Mouse (Mus musculus) frontal cortex, adult 2 months (tissue): ENCODE data around the gene Bag1. TPM values are rescaled to one million over a fixed set of nuclear protein-coding genes. Genes with fewer than 3 reads are reported as not detected.
"Not testable (repeated sequence)": the region's sequence is repeated elsewhere in the genome, so short reads cannot be mapped to it uniquely, and the experiment has no call there.

Experiments
- DNase-seq, 2 experiments: peaks; one replicate each; pipeline ENCODE4 v3.0.0; 2022; ENCODE audit warnings: low spot score in 1 of 2; ENCODE audit errors: extremely low spot score in 1 of 2
- polyA plus RNA-seq: library from polyadenylated mRNA; depleted of rRNA; stranded (reverse); fragments of >200 nt; gene quantifications from 2 replicates; pipeline ENCODE4 v1.2.3, GENCODE M21; 2012

The Bag1 gene
- polyA plus RNA-seq, 1 experiment: 177 TPM

- DNase-seq: peak; percentile 40 to 58
Measured at GRCm38 (mm10) chr4:40936175-40936839, 11.8 kb downstream of the Bag1 start.

DNA sequence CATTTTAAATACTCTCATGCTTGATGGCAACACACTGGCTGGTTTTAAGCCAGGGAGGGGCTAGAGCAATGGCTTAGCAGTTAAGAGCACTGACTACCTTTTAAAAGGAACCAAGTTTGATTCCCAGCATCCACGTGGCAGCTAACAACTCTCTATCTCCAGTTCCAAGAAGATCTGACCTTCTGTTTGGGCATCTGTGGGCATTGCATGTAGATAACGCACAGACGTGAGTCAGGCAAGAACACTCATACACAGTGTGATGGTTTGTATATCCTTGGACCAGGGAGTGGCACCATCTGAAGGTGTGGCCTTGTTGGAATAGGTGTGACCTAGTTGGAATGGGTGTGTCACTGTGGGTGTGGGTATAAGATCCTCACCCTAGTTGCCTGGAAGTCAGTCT lies 13.7 kb downstream of the Bag1 start:
- DNase-seq: not testable (repeated sequence)

DNA sequence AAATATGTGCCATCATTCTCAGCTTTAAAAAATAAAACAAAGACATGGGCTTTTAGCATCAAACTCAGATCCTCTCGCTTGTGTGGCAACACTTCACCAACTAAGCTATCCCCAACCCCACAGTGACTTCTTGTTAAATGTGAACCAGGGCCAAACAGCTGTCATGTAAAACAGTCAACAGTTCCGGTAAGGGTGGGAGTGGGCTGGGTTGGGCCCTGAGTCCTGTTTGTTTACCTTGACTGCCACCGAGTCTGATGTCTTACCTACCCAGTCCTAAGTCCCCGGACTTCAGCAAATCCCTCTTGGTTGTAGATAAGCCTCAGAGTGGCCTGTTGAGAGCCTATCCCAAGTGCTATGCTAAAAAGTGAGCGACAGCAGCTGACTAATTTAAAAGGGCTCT lies 14.4 kb downstream of the Bag1 start:
- no peak for DNase-seq

GRCm38 (mm10) chr4:40929046-40929445 lies 19.0 kb downstream of the Bag1 start:
- no peak for DNase-seq

GRCm38 (mm10) chr4:40925568-40925967 lies 22.5 kb downstream of the Bag1 start:
- no peak for DNase-seq

- no peak for DNase-seq
Measured at GRCm38 (mm10) chr4:40923087-40923651, 24.9 kb downstream of the Bag1 start.

DNA sequence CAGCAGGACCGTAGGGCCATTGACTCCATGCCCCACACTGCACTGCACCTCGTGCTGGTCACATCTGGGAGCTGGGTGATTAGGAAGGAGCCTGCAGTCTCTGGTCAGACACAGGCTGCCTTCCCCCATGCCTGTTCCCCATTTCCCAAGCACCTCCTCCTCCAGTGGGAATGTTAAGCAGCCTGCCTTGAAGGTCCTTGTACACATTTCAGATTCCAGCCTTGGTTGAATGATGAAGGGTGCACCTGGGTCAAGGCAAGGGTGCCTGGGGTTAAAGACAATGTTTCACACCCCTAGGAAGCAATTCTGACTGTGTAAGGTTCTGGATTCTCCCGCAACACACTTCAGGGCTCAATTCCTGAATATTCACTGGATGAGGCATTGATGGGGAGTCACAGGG lies 26.8 kb downstream of the Bag1 start:
- DNase-seq: no peak

DNA sequence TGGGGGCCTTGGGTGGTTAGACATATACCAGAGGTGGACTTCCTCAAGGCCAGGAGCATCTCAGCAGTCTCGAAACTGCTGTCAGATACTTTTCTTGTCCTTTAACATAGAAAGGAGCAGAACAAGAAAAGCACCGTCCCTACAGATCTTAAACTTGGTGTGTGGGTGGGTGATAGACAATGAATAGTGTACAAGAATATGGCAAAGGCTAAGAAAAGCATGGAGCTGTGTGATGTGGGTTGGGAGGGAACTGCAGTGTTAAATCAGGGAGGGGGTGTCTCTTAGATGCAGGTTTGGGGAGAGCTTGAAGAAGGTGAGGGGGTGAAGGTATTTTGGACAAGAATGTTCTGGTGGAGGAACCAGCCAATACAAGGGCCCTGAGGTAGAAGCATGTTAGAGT lies 27.5 kb downstream of the Bag1 start:
- DNase-seq: peak; percentile 66 to 74

DNA sequence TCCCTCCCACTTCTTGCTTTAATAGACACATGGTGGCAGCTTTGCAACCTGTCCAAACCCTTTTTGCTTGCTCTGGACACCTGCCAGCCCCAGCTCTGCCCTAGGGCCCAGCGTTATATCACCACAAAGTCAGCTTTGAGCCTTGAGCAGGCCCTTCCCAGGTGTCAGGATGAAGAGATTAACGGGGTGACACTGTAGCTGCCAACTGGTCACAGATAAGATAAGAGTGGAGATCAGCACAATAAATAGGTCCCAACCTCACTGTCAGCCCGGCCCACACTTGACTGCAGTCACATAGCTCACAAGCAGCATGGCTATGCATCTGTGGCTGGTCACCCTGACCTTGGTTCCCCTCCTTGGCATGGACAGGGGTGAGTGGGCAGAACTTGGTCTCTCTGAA lies 28.3 kb downstream of the Bag1 start, which contains the start of gene Spink4:
Gene Spink4, plus strand, starts transcription at position 268 of the 400 bp plus-strand sequence.
- DNase-seq: no peak

GRCm38 (mm10) chr4:40916592-40917155 lies 31.4 kb downstream of the Bag1 start:
- no peak for DNase-seq

- DNase-seq: no peak
Measured at GRCm38 (mm10) chr4:40915947-40916346, 32.1 kb downstream of the Bag1 start.

DNA sequence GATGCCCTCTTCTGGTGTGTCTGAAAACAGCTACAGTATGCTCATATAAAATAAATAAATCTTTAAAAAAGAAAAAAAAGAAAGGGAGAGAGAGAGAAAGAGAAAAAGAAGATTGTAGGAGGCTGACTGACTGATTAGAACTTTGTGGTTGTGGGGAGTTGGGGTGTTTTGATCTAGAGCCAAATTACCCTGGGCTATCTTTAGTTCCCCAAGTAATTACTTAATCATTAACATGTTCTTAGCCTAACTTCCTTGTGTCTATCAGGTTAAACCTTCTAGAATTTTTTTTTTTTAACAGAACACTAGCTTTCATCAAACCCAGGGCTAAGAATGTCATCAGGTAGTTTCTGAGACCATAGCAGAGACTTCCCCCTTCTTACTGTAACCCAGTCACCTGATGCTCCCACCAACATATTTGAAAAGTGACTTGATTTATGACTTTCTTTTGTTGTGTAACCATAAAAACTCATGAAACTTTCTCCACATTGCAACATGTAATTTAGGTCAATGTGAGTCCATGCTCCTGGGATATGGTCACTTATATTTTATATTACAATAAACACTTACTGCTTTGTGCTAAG lies 33.7 kb downstream of the Bag1 start:
- DNase-seq: no peak

DNA sequence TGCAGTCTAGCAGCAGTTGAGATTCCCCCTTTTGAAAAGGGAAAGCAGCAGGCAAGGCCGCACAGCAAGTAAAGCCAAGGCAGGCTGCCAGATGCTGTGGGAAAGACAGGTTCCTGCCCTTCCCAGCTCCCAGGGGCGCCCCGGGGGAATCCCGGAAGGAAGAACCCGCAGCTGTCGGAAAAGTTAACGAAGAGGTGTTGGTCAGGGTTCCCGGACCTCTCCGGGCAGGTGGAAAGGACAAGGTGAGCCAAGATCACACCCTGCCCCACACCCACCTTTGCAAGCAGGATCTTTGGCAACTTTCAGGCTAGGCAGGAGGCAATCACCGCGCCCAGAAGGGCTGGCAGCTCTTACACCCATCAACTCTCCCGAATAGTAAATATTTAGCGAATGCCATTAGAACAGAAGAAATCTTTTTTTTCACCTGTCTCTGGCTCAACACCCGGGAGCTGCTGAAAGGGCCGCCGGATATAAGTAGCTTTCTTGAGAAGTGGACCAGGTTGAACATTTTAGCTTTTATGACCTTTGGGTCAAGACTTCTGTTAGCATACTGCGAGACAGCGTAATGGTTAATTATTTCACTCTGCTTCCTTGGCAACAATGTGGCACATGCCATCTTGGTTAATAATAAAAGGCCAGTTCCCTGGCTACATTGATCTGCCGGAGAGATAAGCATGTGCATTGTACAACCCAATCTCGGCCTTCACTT lies 39.7 kb downstream of the Bag1 start:
- DNase-seq: no peak

DNA sequence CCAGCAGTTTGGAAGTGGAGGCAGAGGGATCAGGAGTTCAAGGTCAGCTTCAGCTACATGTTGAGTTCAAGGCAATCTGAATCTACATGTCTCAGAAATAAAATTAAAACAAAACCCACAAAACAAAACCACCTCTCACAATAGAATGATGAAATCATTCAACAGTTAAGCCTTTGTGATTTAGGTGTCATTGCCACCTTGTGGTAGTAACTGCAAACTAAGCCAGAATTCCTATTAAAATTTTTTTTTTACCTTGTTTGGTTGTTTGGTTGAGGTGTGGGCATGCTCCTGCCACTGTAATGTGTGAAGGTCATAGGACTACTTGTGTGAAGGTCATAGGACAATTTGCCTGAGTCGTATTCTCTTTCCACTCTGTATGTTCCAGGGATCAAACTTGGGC lies 41.8 kb downstream of the Bag1 start:
- peak in 1 of 2 experiments; percentile 53 for DNase-seq

- no peak for DNase-seq
Measured at GRCm38 (mm10) chr4:40900612-40901011, 47.5 kb downstream of the Bag1 start.

DNA sequence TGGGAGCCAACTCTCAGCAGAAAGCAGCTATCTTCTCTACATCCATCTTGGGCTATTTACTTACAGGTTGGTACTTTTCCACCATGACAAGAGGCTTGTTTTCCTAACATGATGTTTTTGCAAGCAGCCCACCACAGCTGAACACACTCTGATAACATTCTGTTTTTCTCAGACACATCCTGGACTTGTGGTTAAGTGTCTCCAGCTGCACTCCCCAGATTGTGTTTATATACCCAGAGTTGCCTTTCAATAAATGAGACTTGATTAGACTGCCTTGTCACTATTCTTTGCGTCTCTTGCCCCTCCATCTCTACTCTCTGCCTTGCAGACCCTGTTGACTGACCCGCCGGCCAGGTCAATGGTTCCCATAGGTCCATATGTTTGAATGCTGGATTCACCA lies 48.0 kb downstream of the Bag1 start:
- no peak for DNase-seq

DNA sequence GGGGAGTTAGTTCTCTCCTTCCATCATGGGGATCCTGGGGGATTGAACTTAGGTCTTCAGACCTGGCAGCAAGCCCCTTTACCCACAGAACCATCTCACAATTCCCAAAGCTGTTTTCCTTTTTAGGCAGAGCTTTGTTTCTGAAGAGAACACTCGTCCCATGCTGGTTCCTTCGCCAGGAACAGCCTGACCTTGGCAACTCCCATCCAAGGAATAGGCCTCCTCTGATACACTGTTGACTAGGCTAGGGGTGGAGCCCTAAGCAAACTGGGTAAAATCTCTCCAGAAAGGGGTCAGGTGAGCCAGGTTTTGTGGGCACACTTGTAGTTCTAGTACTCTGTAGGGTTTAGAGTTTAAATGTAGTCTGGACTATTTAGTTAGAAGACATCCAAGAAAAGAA lies 48.8 kb downstream of the Bag1 start:
- DNase-seq: no peak

- no peak for DNase-seq
Measured at GRCm38 (mm10) chr4:40898476-40899044, 49.5 kb downstream of the Bag1 start.

- DNase-seq: no peak
Measured at GRCm38 (mm10) chr4:40895646-40896045, 52.4 kb downstream of the Bag1 start.

DNA sequence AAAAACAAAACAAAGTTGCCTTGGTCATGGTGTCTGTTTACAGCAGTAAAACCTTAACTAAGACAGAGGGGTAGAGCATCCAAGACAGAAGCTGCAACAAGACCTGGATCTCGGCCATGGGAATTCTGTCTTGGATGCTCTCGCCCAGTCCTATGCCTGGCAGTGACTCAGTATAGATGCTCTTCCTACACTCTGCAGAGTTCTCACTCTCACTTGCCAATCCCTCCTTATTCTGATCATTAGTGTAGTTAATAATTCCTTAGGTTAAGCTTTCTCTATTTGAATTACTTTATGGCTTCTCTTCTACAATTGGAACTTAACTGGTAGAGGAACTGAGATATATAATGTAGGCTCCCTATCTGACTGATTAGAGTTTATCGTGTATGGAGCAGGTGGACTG lies 53.0 kb downstream of the Bag1 start:
- no peak for DNase-seq

DNA sequence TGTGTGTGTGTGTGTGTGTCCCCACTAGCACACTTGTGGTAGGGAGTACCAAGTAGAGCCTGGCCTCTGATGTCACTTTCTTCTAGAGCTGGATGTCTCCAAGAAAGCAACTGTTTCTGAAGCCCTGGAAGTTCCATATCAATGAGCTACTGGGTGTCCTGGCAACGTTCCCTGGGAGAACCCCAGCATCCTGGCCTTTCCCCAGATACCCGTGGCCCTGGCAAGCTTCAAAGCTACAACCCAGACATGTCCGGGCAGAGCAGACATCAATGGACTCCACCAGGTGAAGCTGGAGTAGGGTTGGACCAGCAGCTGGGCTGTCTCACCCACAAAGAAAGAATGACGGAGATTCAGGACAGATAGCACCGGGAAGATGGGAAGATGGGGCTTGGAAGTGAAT lies 56.9 kb downstream of the Bag1 start:
- no peak for DNase-seq
